Mouse (Mus musculus) spleen, postnatal 10 days (tissue): Measurements from ENCODE around the gene Snx29.
A peak's percentile ranks its signal among the peaks of the same experiment; 100 is the strongest.

Source experiments
- DNase-seq, 2 experiments: peaks; one replicate each; pipeline ENCODE4 v3.0.0; 2021 to 2022; ENCODE audit warnings: low spot score in 2 of 2

The Snx29 gene

GRCm38 (mm10) chr16:11729111-11729510 lies 406.4 kb downstream of the Snx29 start:
- no peak for DNase-seq

GRCm38 (mm10) chr16:11729815-11730214 lies 407.1 kb downstream of the Snx29 start:
- DNase-seq: no peak

GRCm38 (mm10) chr16:11731014-11731535 lies 408.4 kb downstream of the Snx29 start:
- DNase-seq: no peak

GRCm38 (mm10) chr16:11738341-11738740 lies 415.6 kb downstream of the Snx29 start:
- peak in 1 of 2 experiments; percentile 24 for DNase-seq

- no peak for DNase-seq
Measured at GRCm38 (mm10) chr16:11741951-11742350, 419.2 kb downstream of the Snx29 start.

- no peak for DNase-seq
Measured at GRCm38 (mm10) chr16:11742351-11742750, 419.6 kb downstream of the Snx29 start.

GRCm38 (mm10) chr16:11743013-11743412 lies 420.3 kb downstream of the Snx29 start:
- DNase-seq: no peak

GRCm38 (mm10) chr16:11743724-11744123 lies 421.0 kb downstream of the Snx29 start:
- no peak for DNase-seq

- DNase-seq: peak in 1 of 2 experiments; percentile 7
Measured at GRCm38 (mm10) chr16:11746036-11746435, 423.3 kb downstream of the Snx29 start.

GRCm38 (mm10) chr16:11747867-11748266 lies 425.2 kb downstream of the Snx29 start:
- no peak for DNase-seq

- no peak for DNase-seq
Measured at GRCm38 (mm10) chr16:11749111-11749510, 426.4 kb downstream of the Snx29 start.

- no peak for DNase-seq
Measured at GRCm38 (mm10) chr16:11750605-11751004, 427.9 kb downstream of the Snx29 start.

- no peak for DNase-seq
Measured at GRCm38 (mm10) chr16:11752557-11752956, 429.8 kb downstream of the Snx29 start.

GRCm38 (mm10) chr16:11753466-11753865 lies 430.8 kb downstream of the Snx29 start:
- DNase-seq: no peak

- no peak for DNase-seq
Measured at GRCm38 (mm10) chr16:11754136-11754535, 431.4 kb downstream of the Snx29 start.

GRCm38 (mm10) chr16:11755281-11756066 lies 432.8 kb downstream of the Snx29 start:
- no peak for DNase-seq

- no peak for DNase-seq
Measured at GRCm38 (mm10) chr16:11756598-11757245, 434.0 kb downstream of the Snx29 start.

GRCm38 (mm10) chr16:11757471-11757870 lies 434.8 kb downstream of the Snx29 start:
- DNase-seq: no peak

GRCm38 (mm10) chr16:11757951-11758350 lies 435.2 kb downstream of the Snx29 start:
- DNase-seq: no peak

- DNase-seq: no peak
Measured at GRCm38 (mm10) chr16:11772318-11772717, 449.6 kb downstream of the Snx29 start.

- no peak for DNase-seq
Measured at GRCm38 (mm10) chr16:11774321-11774720, 451.6 kb downstream of the Snx29 start.

GRCm38 (mm10) chr16:11776528-11776927 lies 453.8 kb downstream of the Snx29 start:
- DNase-seq: no peak

- DNase-seq: no peak
Measured at GRCm38 (mm10) chr16:11778191-11778590, 455.5 kb downstream of the Snx29 start.
